Mouse (Mus musculus) bone marrow macrophage, adult 2 months (primary cell): ENCODE results near the gene Cpne6.

ENCODE experiments used
- CTCF ChIP-seq: IDR thresholded peaks from 2 replicates; pipeline ENCODE4 v1.5.1; 2012; ENCODE audit warnings: low read depth, mild to moderate bottlenecking, low read length, moderate library complexity
- POLR2A ChIP-seq: IDR thresholded peaks from 2 replicates; pipeline ENCODE4 v1.6.1; 2012; ENCODE audit warnings: mild to moderate bottlenecking, low read depth, low read length, borderline replicate concordance

DNA sequence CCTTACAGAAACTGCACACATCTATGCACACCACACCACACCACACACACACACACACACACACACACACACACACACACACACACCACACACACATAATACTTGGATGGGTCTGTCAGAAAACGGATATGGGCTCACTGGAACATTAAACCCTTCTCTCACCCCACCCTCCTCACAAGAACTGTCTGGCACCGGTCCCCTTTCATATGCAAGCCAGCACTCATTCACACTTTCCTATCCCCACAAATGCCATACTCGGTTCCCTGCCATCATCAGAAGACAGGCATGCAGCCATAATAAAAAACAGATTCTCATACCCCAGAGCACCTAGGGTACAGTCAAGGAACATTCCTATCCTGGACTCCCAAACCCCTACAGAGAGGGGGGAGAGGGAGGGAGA, 18.1 kb upstream of the Cpne6 start:
- no peak for TF ChIP-seq POLR2A
- no peak for TF ChIP-seq CTCF
